Mouse (Mus musculus) brain, embryonic 18.5 days (tissue): ENCODE measurements around the gene Ifitm10.
"Not testable (repeated sequence)": the region's sequence is repeated elsewhere in the genome, so short reads cannot be mapped to it uniquely, and the experiment has no call there.

ENCODE experiments used
- DNase-seq: peaks from one replicate; pipeline ENCODE4 v3.0.0-alpha.2; 2012; ENCODE audit warnings: low read depth, low spot score

The Ifitm10 gene

GRCm38 (mm10) chr7:142322641-142323040, 50.9 kb downstream of the Ifitm10 start:
- DNase-seq = no peak

- DNase-seq = not testable (repeated sequence)
Observed at GRCm38 (mm10) chr7:142321637-142322306, 51.8 kb downstream of the Ifitm10 start.

- DNase-seq = no peak
Observed at GRCm38 (mm10) chr7:142320906-142321305, 52.6 kb downstream of the Ifitm10 start.

GRCm38 (mm10) chr7:142319124-142319523, 54.4 kb downstream of the Ifitm10 start:
- no peak for DNase-seq

DNA sequence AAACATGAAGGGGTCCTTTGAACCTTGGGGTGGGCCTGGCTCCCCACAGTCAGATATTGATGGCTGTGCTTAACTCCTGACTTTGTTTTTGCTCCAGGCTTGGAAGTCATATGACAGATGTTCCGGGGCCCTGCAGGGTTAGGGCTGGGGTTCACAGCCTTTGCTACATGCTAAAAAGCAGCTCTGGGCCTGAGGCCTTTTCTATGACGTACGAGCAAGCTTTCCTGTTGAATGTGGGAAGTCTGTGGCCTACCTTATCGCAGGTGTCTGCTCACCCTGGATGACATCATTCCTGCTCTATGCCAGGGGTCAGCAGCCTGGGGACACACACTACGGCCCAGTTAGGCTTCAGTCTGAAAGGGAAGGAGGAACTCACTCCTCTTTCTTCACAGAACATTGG, 56.3 kb downstream of the Ifitm10 start:
- DNase-seq = no peak

DNA sequence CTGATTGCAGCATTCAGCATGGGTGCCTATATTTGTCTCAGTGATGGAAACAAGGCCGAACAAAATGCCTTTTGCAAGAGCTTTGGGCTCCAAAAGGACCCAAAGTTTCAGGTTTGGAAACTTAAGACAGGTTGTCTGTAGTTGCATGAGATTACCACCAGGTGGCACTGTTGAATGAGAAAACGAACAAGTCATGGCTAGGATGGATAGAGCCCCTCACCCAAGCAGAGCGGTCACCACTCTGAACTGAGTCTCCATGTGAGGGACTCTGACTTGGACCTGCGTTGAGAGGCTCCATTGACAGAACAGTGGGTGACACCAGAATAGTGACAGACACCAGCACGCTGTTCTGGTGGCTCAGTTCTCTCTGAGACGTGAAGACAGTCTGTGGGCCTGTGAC, 57.0 kb downstream of the Ifitm10 start:
- peak; percentile 22 for DNase-seq

GRCm38 (mm10) chr7:142314600-142315285, 58.8 kb downstream of the Ifitm10 start:
- DNase-seq = no peak

DNA sequence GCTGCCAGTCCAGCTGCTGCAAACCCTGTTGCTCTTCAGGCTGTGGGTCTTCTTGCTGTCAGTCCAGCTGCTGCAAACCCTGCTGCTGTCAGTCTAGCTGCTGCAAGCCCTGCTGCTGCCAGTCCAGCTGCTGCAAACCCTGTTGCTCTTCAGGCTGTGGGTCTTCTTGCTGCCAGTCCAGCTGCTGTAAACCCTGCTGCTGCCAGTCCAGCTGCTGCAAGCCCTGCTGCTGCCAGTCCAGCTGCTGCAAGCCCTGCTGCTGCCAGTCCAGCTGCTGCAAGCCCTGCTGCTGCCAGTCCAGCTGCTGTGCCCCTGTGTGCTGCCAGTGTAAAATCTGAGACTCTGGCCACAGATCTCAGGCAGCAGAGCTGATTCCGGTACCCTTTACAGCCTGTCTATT, 69.6 kb downstream of the Ifitm10 start:
- not testable (repeated sequence) for DNase-seq

- DNase-seq = no peak
Observed at GRCm38 (mm10) chr7:142303249-142303648, 70.3 kb downstream of the Ifitm10 start, which contains the start of gene Krtap5-4. TSS of gene Krtap5-4 (plus strand) at chr7:142303549.

GRCm38 (mm10) chr7:142297018-142297417, 76.5 kb downstream of the Ifitm10 start, which contains the start of gene Krtap5-1:
TSS of gene Krtap5-1 (minus strand) at chr7:142297118.
- not testable (repeated sequence) for DNase-seq

DNA sequence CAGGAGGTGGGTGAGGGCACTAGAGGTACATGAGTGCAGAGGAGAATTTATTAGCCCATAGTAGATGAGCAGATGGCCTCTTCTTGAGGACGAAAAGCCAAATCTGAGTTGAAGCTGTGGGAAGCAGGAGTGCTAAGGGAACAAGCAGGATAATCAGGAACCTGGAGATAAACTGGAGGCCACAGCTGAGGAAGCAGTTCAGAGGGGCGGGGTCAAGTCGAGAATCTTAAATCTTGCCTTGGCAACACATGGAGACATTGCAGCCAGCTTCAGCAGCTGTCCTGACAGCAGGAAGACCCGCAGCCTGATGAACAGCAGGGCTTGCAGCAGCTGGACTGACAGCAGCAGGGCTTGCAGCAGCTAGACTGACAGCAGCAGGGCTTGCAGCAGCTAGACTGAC, 77.4 kb downstream of the Ifitm10 start:
- DNase-seq = not testable (repeated sequence)

DNA sequence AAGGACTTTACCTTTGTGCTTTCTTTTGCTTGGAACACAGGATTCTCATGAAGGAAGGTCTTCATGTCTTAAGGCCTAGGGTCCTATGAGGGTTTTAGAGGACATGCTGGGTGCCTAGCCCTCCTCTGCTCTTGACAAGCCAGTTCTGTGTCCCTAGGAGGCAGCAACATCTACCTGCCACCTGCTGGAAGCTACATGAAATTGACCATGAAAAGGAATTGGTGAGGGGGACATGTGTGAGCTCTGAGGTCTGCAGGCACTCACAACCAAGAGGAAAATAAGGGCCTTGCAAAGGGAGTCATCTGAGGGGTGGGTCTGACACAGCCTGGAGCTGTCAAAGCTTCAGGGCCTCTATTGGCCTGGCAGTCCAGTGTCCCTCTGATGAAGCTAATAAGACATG, 78.1 kb downstream of the Ifitm10 start:
- no peak for DNase-seq

- not testable (repeated sequence) for DNase-seq
Observed at GRCm38 (mm10) chr7:142293851-142294250, 79.7 kb downstream of the Ifitm10 start.

- DNase-seq = not testable (repeated sequence)
Observed at GRCm38 (mm10) chr7:142285910-142286612, 87.5 kb downstream of the Ifitm10 start.

GRCm38 (mm10) chr7:142285130-142285835, 88.3 kb downstream of the Ifitm10 start:
- peak; percentile 22 for DNase-seq

GRCm38 (mm10) chr7:142284615-142285080, 88.9 kb downstream of the Ifitm10 start:
- peak; percentile 79 for DNase-seq

- peak; percentile 14 for DNase-seq
Observed at GRCm38 (mm10) chr7:142284023-142284591, 89.4 kb downstream of the Ifitm10 start.

GRCm38 (mm10) chr7:142282847-142283246, 90.7 kb downstream of the Ifitm10 start:
- not testable (repeated sequence) for DNase-seq

DNA sequence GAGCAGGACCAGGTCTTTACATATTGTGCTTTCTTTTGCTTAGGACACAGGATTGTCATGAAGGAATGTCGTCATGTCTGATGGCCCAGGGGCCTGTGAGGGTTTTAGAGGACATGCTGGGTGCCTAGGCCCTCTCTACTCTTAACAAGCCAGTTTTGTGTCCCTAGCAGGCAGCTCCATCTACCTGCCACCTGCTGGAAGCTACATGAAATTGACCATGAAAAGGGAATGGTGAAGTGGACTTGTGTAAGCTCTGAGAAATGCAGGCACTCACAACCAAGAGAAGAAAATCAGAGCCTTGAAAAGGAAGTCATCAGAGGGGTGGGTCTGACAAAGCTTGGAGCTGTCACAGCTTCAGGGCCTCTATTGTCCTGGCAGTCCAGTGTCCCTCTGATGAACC, 94.3 kb downstream of the Ifitm10 start:
- not testable (repeated sequence) for DNase-seq

GRCm38 (mm10) chr7:142278183-142278582, 95.4 kb downstream of the Ifitm10 start:
- peak; percentile 20 for DNase-seq
